Mouse (Mus musculus) retina, postnatal 1 day (tissue): ENCODE data around the gene Fmo1.

Experiments used
- DNase-seq: peaks from one replicate; pipeline ENCODE4 v3.0.0-alpha.2; 2012

Fmo1 gene

DNA sequence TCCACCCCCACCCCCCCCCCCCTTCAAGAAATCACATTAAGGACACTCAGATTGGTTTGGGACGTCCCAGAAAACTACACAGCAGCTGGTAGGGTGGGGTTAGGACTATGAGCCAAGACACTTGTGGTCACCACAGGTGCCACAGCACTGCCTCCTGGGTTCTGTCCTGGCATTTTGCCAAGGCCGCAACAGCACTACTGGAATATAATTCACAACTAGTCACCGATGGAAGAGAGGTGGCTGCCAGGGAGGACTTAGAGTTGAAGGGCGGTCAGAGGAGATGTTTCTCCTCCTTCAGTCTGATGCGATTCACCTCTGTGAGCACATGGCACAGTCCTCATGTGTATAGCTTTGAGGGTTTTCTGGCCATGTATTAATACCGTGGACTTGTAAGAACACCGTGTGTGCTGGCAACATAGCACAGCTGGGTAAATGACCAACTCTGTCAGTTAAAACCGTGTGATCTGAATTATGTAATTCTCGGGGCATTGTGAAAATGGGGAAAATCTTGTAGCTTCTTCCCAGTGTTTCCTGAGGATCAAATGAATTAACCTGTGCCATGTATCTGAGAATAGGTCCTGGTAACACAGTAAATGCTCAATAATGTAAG lies 6.3 kb downstream of the Fmo1 start:
- DNase-seq = no peak

DNA sequence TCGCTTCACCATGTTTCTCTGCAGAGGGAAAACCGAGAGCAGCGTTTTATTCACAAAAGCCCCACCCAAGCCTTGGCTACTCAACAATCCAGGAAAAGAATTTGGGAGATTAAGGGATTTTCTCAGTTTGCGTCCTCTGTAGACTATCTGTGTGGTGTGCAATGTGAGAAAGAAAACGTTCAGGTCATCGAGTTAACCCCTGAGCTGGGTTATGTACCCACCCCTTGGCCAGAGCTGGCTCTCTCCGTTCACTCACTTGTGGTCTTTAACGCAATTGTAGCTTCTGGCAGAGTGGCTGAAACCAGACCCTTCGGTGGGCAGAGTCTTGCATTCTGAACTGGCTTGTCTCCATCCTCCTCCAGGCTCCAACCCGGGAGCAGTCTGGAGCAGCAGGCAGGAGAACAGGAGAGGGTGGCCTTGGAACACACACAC lies 6.8 kb downstream of the Fmo1 start:
- no peak for DNase-seq

DNA sequence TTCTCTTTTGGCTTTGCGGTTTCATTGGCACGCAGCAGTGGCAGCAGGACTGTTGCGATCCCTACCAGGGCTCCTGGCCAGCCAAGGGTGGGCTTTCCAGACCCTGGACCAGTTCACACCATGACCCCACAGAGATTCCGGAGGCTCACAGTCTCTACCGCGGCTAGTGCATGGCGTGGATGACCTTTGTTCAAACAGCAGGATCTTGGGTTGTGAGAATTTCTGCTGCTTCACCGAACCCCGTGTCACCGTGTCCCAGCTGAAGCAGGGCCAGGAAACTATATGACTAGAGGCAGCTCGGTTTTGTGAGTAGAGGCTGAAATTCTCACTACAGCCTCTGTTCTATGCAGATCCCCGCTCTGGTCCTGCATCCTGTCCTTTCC lies 7.7 kb downstream of the Fmo1 start:
- DNase-seq = no peak

DNA sequence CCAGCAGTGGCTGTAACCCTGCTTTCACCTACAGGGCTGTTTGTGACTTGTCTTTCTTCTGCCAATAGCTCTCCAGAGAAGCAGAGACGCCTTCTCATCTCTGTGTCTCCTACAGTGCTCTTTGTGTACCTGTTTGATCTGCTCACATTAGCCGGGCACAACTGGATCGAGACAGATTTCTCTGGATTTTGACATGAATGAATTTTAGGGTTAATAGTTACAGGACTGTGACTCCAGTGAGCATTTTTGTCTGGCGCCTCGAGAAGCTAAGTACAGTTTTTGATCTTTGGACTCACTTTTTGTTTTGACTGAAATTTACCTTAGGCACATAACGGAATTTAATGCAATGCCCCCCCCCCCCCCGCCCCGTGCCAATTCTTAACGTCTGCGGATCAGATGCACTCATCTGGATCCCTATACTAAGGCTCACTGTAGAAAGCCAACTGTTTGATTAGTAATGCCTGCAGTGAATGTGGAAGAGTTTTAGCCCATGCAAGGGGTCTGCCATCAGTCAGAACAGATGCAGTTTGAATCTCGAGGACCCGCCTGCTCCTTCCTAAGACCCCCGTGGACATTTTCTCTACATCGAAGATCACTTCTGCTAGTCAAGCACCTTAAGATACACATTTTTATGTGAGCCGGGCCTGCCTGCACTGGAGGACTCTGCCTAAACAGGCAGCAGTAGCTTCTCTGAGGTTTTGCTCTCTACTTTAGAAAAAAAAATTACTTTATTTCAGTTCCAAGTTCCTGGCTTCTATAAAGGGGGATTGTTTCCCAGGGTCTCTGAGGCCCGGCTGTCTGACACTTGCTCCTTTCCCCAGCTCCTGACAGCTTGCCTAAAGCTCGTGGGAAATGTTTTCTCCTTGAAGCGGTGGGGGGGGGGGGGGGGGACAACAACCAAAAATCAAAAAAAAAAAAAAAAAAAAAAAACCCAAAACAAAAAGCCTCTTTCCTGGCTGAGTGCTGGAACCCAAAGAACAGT lies 8.4 kb downstream of the Fmo1 start:
- DNase-seq = no peak

DNA sequence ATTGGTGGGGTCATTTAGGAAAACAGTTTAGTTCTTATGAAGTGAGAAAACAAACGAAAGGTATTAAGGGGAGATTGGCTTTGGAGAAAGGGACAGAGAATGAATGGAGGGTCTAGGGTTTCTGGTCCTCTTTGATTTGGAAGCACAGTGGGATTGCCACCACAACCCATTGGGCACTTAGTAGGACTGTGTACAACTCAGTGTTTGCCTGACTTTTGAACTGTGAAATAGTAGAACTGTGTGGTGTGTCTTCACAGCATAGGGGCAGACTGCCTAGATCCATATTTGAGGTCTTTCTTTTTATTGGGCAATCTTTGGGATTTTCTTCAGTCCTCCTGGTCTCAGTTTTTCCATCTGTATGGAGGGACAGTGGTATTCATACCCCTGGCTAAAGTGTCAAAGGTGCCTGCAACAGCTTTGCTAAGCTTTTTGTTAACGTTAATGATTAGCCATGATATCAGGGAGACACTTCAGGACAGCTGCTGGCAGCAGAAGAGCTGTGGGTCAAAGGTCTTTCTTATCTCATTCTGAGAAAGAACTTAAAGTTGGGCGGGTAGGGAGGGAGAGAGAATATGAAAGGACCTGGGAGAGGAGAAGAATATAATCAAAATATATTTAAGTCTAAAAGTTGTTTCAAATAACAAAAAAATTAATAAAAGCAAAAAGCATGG lies 12.5 kb downstream of the Fmo1 start:
- no peak for DNase-seq

DNA sequence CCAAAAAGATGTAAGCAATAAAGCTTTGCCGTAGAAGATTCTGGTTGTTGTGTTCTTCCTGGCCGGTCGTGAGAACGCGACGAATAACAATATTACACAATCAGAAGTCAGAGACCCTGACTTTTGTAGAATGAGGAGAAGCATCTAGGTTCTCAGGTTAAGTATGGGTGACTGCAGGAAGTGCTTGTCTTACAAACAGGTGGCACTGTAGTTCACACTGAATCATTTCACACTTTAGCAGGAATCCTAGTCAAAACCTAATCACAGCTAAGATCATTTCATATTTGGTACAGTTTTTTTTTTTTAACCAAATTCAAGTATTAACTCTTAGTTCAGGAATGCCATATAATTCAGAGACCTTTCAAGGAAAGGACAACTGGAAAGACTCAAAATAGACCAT lies 18.9 kb downstream of the Fmo1 start:
- no peak for DNase-seq

DNA sequence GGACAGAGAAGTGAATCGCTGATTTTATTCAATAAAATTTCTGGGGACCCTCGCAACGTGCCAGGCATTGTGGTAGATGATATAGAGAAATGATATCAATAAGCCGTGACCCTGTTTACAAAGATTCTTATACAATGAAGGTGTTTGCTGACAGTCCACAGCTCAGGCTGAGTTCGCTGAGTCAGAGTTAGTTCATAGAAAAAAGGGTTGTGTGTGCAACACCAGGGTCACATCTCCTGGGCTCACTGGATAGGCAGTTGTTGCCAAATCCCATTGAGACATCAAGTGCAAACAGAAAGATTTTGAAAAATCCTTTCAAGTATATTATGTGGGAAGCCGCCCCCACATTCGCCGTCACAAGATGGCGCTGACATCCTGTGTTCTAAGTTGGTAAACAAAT lies 26.2 kb downstream of the Fmo1 start:
- DNase-seq = no peak

DNA sequence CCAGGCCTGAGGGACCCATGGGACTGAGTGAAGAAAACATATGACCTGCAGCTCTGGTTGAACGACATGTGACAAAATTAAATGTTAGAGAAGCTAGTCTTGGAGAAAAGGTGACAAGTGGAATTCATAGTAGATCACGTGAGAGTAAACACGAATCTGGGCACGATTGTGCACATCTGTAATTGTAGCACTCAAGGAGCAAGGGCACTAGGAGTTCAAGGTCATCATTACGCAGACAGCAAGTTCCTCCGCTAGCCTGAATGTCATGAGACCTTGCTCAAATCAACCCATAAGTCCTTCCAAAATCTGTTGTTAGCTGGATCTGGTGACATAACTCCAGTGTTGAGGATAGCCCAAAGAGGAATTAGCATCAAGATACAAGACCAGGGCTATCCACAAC lies 27.4 kb downstream of the Fmo1 start:
- no peak for DNase-seq

DNA sequence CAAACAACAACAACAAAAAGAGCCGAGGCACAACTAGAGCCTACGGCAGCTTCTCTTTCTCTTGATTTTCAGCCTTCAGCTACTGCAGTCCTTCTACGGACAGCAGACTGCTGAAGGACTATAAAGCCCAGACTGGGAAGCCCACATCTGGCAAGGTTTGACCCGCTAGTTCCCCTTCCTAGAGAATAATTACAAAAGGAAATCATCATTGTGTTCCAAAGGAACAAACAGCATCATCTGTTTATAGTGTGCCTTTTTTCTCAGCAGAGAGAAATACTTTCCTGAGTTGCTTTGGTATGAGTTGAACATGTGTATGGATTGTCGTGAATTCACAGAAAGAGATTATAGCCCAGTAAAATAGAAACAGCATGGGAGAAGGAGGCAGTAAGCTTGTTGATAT lies 32.1 kb downstream of the Fmo1 start:
- DNase-seq = no peak

DNA sequence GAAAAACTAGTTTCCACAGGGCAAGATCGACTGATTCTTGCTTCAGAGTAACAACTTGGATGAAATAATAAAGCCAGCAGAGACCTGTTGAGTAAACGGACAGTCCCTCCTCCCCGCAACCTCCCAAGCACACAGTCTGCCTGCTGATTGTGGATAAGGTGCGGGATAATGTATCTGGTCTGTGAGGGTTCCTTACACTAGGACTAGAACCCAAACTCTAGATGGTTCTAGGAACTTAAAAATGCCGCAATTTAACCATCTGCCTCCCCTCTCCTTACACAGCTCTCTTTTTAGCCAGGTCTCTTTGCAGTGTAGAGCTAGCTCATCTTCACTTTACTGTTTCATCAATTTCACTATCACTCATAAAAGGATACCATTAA lies 33.8 kb downstream of the Fmo1 start:
- no peak for DNase-seq

DNA sequence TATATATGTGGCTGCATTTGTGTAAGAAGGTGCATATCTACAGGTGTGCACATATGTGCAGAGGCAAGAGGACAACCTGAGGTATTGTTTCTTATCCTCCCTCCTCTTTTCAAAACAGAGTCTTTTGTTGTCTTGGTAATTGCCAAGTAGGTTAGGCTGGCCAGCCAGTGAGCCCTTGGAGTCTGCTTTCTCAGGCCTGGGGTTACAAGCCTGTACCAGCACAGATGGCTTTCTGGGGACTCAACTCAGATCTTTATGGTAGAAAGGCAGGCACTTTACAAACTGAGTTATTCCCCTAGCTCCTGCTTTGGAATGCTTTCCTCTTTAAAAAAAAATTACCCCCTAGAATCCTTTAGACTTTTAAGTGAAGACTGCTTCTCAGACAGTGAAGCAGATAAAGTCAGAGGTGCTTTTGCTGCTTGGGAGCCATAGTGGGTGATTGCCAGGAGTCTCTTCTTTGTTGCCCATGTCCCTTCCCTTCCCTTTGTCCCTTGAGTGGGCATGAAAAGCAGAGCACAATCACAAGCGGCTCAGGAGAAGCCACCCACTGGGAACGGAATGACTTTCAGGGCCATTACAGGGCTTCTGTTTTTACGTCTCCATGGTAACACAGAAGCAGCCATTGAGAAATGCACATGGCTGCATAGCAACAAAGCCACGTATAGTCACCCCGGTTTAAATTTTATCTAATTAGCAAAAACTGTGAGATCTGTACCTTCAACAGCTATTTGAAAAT lies 34.4 kb downstream of the Fmo1 start:
- peak; percentile 77 for DNase-seq

DNA sequence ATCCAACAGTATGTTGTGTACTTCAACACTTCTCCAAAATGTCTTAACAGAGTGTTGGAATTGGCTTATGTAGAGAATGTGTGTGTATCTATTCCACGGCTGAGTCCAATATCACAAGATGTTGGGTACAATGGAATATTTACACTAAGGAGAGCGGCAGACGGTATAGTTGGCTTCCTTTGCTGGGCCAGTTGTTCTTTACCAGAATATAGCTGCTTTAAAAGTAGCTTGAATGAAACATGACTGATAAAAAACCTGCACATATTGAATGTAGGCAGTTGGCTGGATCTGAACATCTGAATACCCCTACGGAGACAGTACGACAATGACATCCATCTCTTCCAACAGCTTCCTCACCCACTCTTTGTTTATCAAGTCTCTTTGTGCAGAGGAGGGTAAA lies 47.1 kb downstream of the Fmo1 start:
- DNase-seq = no peak

DNA sequence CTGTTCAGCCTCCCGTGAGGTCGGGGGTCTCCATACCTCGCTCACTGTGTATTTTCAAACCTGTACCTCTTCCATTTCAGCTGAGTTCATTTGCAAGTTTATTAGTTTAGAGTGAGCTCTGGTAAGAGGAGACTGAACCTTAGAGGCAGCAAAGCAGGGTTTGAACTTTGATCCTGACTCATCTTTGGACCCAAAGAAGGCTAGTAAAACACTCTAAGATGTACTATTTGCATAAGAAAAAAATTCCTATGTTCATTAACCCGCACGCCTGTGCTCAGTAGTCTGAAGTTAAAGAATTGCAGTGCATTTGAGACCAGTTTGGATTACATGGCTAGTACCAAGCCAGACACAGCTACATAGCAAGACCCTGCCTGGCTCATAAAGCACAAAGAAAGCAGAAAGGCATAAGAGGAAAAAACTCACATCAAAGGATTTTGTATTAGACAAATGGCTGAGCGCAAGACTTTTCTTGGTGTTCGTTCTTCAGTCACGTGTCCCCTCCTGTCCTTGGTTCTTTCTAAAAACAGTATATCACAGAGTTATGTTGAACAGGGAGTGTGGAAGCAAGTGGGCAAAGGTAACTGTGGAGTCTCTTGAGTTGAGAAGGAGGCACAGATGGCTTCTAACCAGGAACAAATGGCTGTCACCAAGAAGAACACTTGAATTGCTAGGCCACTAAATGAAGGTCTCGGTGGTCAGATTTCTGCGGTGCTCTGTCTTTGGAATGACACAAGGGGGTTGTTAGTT lies 50.9 kb downstream of the Fmo1 start:
- no peak for DNase-seq

DNA sequence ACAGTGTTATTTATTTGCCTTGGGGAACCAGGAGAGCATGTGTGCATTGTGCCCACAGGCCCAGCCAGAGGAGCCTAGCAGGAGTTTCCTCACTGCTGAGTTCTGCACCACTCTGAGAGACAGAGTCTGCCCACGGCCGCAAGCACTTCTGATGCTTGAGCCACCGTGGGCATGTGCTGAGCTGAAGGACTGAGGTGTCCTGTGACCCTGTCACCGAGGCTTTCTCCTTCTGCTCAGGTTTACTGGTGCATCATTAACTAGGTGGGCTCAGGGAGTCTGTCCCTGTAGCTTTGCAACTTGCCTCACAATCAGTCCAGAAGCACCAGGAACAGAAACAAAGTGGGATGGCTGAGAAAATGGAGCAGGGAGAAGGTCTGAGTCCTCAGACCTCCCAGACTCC lies 51.5 kb downstream of the Fmo1 start:
- no peak for DNase-seq

DNA sequence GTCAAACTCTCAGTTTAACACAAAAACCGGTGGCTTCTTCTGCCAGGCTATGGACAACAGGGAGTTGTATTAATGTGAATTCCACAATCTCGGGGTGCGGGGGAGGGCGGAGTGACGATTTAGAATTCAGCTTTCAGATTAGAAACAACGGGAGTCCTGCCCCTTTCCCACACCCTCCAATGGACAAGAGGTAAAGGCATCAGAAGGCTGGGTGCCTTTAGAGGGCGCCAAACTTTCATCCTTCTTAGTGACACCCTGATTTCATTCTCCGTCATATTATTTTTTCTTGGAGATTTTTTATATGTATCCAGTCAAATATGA lies 52.6 kb downstream of the Fmo1 start, which contains the start of gene Fmo4:
Gene Fmo4, minus strand, starts transcription at position 137 of the 321 bp plus-strand sequence.
- DNase-seq = peak; percentile 29

DNA sequence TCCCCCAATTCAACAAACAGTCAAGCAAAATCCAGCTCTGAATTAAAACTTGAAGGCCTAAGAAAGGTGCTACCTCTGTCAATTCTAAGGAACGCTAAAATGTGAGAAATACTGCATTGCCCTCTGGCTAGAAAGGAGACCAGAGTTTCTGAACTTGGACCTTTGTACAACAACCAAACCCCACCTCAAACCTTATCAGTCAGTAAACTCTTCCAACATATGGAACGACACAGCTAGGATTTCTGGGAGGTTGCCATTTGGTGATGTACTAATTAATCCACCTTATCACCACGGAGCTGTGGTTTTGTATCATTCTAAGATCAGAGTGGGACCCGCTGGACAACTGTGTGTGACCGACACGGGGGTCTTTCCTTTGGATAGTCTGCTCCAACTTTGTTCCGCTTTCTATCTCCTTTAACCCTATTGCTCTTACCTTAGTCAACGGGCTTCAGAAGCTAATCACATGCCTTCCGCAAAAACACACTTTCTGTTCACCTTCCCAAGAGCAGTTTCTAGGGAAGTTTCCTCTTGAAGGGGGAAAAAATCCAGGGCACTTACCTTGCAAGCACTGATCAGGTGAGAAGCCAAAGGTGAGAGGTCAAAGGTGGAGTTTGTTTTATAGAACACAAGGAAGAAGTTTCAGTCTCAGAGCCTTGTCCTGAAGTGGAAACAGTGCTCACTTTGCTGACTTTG lies 53.1 kb downstream of the Fmo1 start:
- no peak for DNase-seq

DNA sequence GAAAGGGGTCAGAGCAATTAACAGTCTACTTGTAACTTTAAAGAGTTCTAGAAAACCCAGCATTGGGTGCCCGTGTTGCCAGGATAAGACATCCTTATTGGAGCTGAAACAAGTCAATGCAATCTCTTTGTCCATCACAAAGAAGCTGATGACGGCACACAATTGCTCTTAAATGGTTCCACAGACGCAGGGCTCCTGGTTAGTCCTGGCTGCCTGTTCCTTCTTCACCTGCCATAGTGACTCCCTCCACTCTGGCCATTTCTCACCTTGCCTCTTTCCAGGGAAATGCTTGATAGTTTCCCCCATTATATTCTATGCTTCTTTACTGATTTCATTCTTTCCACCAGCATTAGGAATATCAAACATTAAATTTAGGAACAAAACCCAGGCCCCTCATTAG lies 57.9 kb downstream of the Fmo1 start:
- DNase-seq = no peak

DNA sequence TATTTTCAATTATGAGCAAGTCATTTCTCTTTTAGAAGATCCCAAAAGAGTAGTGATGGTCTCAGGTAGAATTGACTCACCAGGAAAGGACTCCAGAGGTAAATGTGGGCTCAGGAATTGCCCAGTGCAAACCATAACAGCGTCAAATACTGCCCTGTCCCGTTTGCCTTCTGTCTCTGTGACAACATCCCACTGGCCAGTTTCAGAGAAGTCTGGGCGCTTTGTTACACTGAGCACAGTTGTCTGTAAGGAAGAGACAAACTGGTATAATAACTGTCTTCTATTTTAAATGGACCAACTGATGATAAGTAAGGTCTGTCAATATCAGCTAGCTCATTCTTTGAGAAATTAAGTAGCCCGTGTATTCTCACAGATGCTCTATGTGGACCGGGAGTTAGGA lies 59.0 kb downstream of the Fmo1 start:
- no peak for DNase-seq

DNA sequence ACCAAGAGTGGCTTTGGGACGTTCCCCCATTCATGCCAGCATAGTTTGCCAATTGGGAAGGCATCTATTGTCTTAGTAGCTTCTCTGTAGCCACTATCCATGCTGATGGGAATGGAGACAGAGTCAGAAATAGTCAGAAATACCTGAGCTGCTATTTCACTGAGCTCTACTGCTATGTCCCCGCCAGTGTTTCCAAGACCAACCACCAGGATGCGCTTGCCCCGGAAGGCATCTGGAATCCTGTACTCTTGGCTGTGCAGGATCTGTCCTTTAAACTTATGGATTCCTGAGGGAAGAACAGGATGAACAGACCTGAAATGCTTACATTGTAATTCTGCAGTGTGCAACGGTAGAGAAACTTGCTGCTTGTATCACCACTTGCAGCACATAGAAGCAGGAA lies 61.4 kb downstream of the Fmo1 start:
- DNase-seq = no peak

DNA sequence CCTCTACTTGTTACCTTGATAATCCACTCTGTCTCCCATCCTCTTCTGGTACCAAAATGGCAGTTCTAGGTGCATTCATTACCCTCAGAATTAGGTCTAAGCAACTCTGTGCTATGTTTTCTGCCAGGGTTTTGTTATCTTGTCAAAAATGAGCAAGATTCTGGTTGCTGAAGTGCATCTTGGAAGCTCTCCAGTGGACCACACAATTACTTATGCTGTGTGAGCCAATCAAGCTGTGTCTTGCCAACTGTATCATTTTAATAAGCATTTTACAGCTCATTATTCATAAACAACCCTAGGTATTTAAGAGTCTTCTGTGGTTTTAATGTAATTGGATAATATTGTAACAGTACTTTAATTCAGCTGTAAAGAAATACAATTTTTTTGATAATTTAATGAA lies 70.0 kb downstream of the Fmo1 start:
- peak; percentile 49 for DNase-seq

DNA sequence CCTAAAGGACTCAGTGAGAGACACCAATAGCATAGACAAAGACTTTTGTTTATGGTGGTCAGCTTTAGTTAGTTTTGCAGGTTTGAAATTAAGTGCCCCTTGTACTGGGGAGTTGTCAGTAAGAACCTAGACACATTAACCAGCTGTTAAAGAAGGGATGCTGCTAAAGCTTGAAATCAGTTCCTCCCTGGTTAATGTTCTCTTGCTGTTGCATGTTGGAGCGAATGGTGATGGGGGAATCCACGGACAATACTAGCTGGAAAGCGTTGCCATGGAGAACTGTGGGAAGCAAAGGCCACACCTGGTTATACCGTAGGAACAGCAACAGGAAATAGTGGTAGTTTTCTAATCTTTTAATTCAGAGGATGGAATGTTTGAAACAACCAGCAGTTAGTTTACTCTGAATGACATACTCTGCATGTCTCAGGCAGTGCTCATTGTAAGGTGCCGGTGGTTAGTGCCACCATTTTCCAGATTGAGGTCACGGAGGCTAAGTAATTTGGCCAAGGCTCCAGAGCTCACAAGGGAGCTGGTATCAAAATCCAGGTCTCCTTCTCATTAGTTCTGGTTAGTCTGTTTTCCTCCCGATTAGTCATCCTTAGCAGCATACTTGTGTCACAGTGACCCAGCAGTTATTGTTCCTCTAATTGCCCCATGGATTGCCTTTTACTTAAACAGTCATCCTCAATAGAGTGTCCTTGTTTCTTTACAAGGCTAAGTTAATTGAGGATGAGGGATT lies 73.9 kb downstream of the Fmo1 start:
- peak; percentile 76 for DNase-seq
